Mouse (Mus musculus) myocyte (in vitro differentiated cells): ENCODE measurements at regions not wholly inside any gene's neighbourhood (a gene's known extent, or its start where the extent isn't known, plus 50 kb on each side); places are given as distances from the start of the nearest gene placed in this dataset.
A peak's percentile ranks its signal among the peaks of the same experiment; 100 is the strongest.

Experiments
- H3K27me3 ChIP-seq: one replicate; pipeline ENCODE4 v1.6.1; 2011; ENCODE audit not compliant: control insufficient read depth, insufficient read depth, insufficient read length
- H3K36me3 ChIP-seq: one replicate; pipeline ENCODE4 v1.6.1; 2011; ENCODE audit not compliant: control insufficient read depth, insufficient read depth
- H3K4me2 ChIP-seq: one replicate; pipeline ENCODE4 v1.6.1; 2011; ENCODE audit warnings: low read depth, control low read depth
- H3K4me3 ChIP-seq: one replicate; pipeline ENCODE4 v1.5.1; 2011; ENCODE audit warnings: mild to moderate bottlenecking, control low read depth, moderate library complexity
- H3K79me2 ChIP-seq: one replicate; pipeline ENCODE4 v1.6.1; 2011; ENCODE audit not compliant: control insufficient read depth, insufficient read depth
- H3ac ChIP-seq: one replicate; pipeline ENCODE4 v1.6.1; 2011; ENCODE audit not compliant: control insufficient read depth, insufficient read length
- CEBPB ChIP-seq: IDR thresholded peaks from 2 replicates; pipeline ENCODE4 v1.6.1; 2011; ENCODE audit warnings: mild to moderate bottlenecking, moderate library complexity; ENCODE audit not compliant: poor library complexity, insufficient read depth, severe bottlenecking
- E2F4 ChIP-seq: IDR thresholded peaks from one replicate; pipeline ENCODE4 v1.6.1; 2011; ENCODE audit warnings: mild to moderate bottlenecking, control low read depth, moderate library complexity; ENCODE audit not compliant: insufficient read depth
- MAX ChIP-seq: IDR thresholded peaks from one replicate; pipeline ENCODE4 v1.6.1; 2011; ENCODE audit warnings: low read depth, mild to moderate bottlenecking, control low read depth
- MYOD1 ChIP-seq, 3 experiments: IDR thresholded peaks; one replicate each; pipeline ENCODE4 v1.6.1; 2011; ENCODE audit warnings: control low read depth in 2 of 3, low read depth in 2 of 3, mild to moderate bottlenecking in 2 of 3, moderate library complexity in 1 of 3; ENCODE audit not compliant: insufficient read length in 2 of 3, control insufficient read depth in 1 of 3
- MYOG ChIP-seq, 3 experiments: IDR thresholded peaks; one replicate each; pipeline ENCODE4 v1.6.1; 2011; ENCODE audit warnings: control low read depth in 2 of 3, low read depth in 2 of 3, mild to moderate bottlenecking in 2 of 3; ENCODE audit not compliant: insufficient read length in 2 of 3, control insufficient read depth in 1 of 3, insufficient read depth in 1 of 3
- POLR2A ChIP-seq: IDR thresholded peaks from one replicate; pipeline ENCODE4 v1.6.1; 2011; ENCODE audit warnings: low read depth, mild to moderate bottlenecking, control low read depth, moderate library complexity; ENCODE audit not compliant: insufficient read length
- POLR2AphosphoS2 ChIP-seq: IDR thresholded peaks from one replicate; pipeline ENCODE4 v1.6.1; 2011; ENCODE audit warnings: low read depth, control low read depth; ENCODE audit not compliant: insufficient read length
- REST ChIP-seq: IDR thresholded peaks from one replicate; pipeline ENCODE4 v1.6.1; 2011; ENCODE audit warnings: mild to moderate bottlenecking, control low read depth, moderate library complexity; ENCODE audit not compliant: insufficient read depth, insufficient read length
- SRF ChIP-seq: IDR thresholded peaks from one replicate; pipeline ENCODE4 v1.6.1; 2011; ENCODE audit warnings: low read depth; ENCODE audit not compliant: control insufficient read depth, insufficient read length
- TCF12 ChIP-seq: IDR thresholded peaks from one replicate; pipeline ENCODE4 v1.6.1; 2011; ENCODE audit warnings: mild to moderate bottlenecking, control low read depth; ENCODE audit not compliant: poor library complexity, insufficient read depth, severe bottlenecking
- TCF3 ChIP-seq: IDR thresholded peaks from one replicate; pipeline ENCODE4 v1.6.1; 2011; ENCODE audit warnings: low read depth, control low read depth; ENCODE audit not compliant: insufficient read length
- USF1 ChIP-seq: IDR thresholded peaks from one replicate; pipeline ENCODE4 v1.6.1; 2011; ENCODE audit warnings: low read depth, mild to moderate bottlenecking, control low read depth, moderate library complexity

DNA sequence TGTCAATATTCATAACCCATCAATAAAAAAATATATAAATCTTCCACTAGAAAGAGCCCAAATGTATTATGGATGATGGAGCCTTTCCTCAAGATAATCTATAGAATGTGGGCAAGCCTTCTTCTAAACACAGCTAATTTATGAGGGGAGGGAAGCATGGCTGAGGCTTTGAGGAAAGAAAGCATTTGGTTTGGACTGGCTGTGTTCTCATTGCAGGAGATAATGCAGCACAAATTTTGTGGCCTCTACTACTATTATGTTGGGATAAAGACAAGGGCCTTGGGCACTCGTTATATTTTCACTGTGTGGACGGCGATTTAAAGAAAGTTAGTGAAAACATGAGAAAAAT lies 349.7 kb downstream of the Tmem161b start:
- Histone ChIP-seq H3K79me2 (no peaks in the 10 kb centered on the region), H3K4me3 (no peak overlapping the region), H3ac (no peak overlapping the region), H3K27me3 (no peaks in the 10 kb centered on the region), H3K36me3 (no peaks in the 10 kb centered on the region), H3K4me2 (no peak overlapping the region)
- no peak for TF ChIP-seq REST

DNA sequence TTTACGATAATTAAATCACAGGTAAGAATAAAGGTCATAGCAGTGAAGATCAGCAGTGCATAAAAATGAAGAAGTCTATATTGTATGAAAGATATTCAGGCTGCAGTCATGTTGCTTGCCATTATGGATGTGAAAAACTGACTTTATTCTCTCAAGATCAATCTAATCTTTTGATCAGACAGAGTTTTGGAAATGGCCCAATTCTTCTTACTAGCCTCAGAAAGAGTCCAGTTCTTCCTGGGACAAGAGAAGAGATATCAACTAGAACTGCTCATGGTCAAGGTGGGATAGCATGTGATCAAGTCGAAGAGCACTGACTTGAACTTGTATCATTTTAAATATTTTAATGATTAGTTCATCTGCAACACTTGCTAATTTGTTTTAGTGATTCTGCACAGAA lies 350.1 kb downstream of the Tmem161b start:
- no peak overlapping the region for H3K4me3 ChIP-seq
- H3K79me2 ChIP-seq, result no peaks in the 10 kb centered on the region
- H3K36me3 ChIP-seq, result no peaks in the 10 kb centered on the region
- TF ChIP-seq E2F4 (no peak), TCF3 (no peak), CEBPB (no peak), MAX (no peak), MYOG (IDR thresholded peaks at IDR 0.05; ENCODE audit: control insufficient read depth in 1 of 3, insufficient read depth in 1 of 3, insufficient read length in 2 of 3, low read depth in 2 of 3) (no peak), MYOD1 (IDR thresholded peaks at IDR 0.05; ENCODE audit: control insufficient read depth in 1 of 3, insufficient read length in 2 of 3, low read depth in 2 of 3) (no peak), REST (no peak), TCF12 (no peak)
- H3ac ChIP-seq, result no peak overlapping the region
- no peaks in the 10 kb centered on the region for H3K27me3 ChIP-seq
- no peak overlapping the region for H3K4me2 ChIP-seq

DNA sequence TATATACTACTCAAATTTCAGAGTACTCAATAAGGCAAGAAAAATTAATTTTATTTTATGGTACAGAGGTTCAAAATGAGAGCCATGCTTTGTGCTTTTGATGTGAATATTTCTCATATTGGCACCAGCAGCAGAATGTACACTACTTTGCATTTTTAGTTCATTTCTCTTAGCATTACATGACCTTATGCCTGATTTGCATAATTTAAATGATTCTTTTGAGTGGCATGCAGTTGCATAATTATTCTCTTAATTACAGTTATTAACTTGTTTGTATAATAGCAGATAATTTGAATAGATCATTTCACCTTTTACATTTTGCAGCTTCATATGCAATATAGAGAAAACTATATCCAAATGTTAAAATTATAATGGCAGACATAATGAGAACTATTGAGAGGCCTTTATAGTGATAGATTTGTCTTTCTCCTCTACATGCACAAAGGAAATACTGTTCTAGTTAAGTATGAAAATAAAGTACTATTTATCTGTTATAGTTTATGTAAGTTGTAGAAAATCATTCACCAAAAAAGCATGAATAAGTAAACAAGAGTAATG lies 374.6 kb downstream of the Tmem161b start:
- H3K36me3 ChIP-seq, result no peaks in the 10 kb centered on the region
- no peak overlapping the region for H3K4me2 ChIP-seq
- H3K4me3 ChIP-seq, result no peak overlapping the region
- no peaks in the 10 kb centered on the region for H3K79me2 ChIP-seq
- no peak overlapping the region for H3ac ChIP-seq
- H3K27me3 ChIP-seq, result no peaks in the 10 kb centered on the region
- TF ChIP-seq TCF3 (no peak), CEBPB (no peak), POLR2A (no peak), MYOD1 (IDR thresholded peaks at IDR 0.05; ENCODE audit: control insufficient read depth in 1 of 3, insufficient read length in 2 of 3, low read depth in 2 of 3) (no peak)

DNA sequence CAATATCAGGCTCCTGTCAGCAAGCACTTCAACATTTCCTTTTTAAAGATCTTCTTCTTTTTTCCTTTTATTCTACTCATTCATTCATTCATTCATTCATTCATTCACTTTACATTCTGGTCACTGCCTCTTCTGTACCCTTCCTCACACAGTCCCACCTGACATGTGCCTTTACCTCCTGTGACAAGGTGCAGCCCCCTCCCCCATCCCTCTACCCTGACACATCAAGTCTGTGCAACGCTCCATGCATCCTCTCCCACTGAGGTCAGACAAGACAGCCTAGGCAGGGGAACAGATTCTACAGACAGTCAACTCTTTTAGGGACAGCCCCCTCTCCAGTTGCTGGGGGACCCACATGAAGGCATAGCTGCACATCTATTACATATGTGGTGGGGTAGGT lies 380.5 kb downstream of the Tmem161b start:
- no peaks in the 10 kb centered on the region for H3K79me2 ChIP-seq
- H3K36me3 ChIP-seq, result no peaks in the 10 kb centered on the region
- H3K4me2 ChIP-seq, result no peak overlapping the region
- TF ChIP-seq MAX (no peak), E2F4 (no peak), POLR2AphosphoS2 (no peak), POLR2A (no peak)
- H3ac ChIP-seq, result no peak overlapping the region
- no peak overlapping the region for H3K4me3 ChIP-seq
- no peaks in the 10 kb centered on the region for H3K27me3 ChIP-seq

DNA sequence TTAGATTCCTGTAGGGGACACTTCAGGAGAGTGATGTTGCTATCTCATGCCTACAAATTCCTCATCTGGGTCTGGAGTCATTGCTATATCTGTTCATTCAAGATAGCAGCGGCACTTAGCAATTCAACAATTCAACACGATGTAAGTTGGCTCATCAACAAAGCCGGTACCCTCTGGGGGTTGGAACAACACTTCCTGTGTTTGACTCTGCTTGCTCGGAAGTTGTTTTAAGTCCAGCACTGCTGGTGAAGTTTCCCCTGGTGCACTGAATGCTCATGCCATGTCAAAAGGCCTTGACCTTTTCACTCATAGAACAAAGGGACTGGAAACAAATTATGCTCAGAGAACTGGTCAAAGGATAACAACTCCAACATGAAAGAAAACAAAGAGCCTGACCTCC lies 390.4 kb downstream of the Tmem161b start:
- H3K27me3 ChIP-seq, result no peaks in the 10 kb centered on the region

DNA sequence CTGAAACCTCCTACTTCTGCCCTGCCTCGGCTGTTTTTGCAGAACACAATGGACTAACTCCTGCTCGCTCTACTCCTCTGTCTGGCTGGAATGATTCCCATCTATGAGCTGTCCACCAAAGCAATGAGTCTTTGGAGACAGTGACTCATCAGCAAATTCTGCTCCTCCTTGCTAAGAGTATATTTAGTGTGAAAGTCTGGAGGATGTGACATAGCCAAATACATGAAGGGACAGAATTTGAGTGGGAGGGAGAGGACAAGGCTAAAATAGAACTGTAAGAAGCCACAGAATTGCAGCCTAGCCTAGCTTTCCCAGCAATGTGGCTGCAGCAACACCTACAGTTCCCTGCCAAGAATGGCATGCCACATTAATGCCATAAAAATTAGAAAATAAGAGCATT lies 390.9 kb downstream of the Tmem161b start:
- TF ChIP-seq CEBPB (0 out of 2 replicates have a peak, but pooled peaks have one; percentile 26), MAX (peak; percentile 5), USF1 (no peak)
- no peaks in the 10 kb centered on the region for H3K27me3 ChIP-seq
- H3K79me2 ChIP-seq, result no peaks in the 10 kb centered on the region
- H3K4me2 ChIP-seq, result peak overlapping the region; percentile 49
- no peaks in the 10 kb centered on the region for H3K36me3 ChIP-seq
- no peak overlapping the region for H3K4me3 ChIP-seq
- H3ac ChIP-seq, result no peak overlapping the region

More for the DNA sequence above, 390.4 kb downstream of the Tmem161b start:
- Histone ChIP-seq H3K4me3 (no peak overlapping the region), H3K4me2 (peak overlapping the region; percentile 49), H3ac (no peak overlapping the region), H3K36me3 (no peaks in the 10 kb centered on the region), H3K79me2 (no peaks in the 10 kb centered on the region)
- TF ChIP-seq SRF, result no peak

DNA sequence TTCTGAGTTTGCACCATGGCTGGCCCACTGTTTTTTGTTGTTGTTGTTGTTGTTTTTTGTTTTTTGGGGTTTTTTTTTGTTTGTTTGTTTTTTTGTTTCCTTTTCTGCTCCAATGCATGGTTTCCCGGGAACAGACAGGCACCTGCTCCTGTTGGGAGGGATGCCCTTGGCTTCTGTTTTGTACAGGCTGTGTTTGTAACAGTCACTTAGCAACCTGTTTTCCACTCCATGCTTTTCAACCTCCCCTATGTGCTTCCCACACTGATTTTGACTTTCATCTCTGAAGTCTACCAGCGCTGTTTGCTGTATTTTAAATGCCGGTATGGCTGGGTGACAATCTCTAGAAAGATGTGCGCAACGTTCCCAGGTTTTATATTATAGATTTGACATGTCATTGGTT lies 402.6 kb downstream of the Tmem161b start:
- H3K36me3 ChIP-seq, result no peaks in the 10 kb centered on the region
- no peak for TF ChIP-seq CEBPB
- no peak for TF ChIP-seq USF1
- TF ChIP-seq POLR2AphosphoS2, result no peak
- TF ChIP-seq E2F4, result no peak
- no peak for TF ChIP-seq MYOD1 (IDR thresholded peaks at IDR 0.05; ENCODE audit: control insufficient read depth in 1 of 3, insufficient read length in 2 of 3, low read depth in 2 of 3)
- TF ChIP-seq TCF3, result no peak

More for the DNA sequence above, 402.6 kb downstream of the Tmem161b start:
- no peak overlapping the region for H3ac ChIP-seq
- no peak overlapping the region for H3K4me3 ChIP-seq
- no peaks in the 10 kb centered on the region for H3K27me3 ChIP-seq
- no peaks in the 10 kb centered on the region for H3K79me2 ChIP-seq
- H3K4me2 ChIP-seq, result no peak overlapping the region
